Mouse (Mus musculus): ENCODE measurements at regions not wholly inside any gene's neighbourhood (a gene's known extent, or its start where the extent isn't known, plus 50 kb on each side); places are given as distances from the start of the nearest gene placed in this dataset.

DNA sequence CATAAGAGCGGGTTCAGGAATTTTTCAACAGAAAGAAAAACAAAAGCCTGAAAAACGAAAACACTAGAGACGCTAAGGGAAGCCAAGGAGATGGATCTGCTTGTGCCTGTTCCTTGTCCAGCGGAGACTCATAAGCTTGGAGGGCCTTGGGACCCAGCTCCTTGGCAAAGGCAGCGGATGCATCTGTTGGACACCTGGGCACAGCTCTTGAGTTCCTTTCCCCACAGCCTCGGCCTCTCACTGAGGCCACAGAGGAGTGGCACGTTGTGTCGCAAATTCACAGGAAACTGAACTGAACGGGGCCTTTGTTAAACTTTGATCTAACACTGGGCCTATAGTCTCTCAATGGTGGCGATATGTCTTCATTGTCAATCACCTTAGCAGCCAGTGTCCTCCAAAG, 94.4 kb downstream of the Thbs2 start:
- TF ChIP-seq CTCF (IDR thresholded peaks at IDR 0.05; ENCODE audit: low read depth, low read length) (no peak), POLR2AphosphoS5 (IDR thresholded peaks at IDR 0.05; ENCODE audit: insufficient replicate concordance, low read depth, low read length) (no peak), TAL1 (conservative IDR thresholded peaks at IDR 0.05; ENCODE audit: low read depth, low read length) (no peak)
